Mouse (Mus musculus): Measurements from ENCODE around the gene St6gal1. TPM values are rescaled to one million over a fixed set of nuclear protein-coding genes. Genes with fewer than 3 reads are reported as not detected.

The St6gal1 gene
- polyA plus RNA-seq, 1 experiment from 2014 or later, result 34.9 TPM

DNA sequence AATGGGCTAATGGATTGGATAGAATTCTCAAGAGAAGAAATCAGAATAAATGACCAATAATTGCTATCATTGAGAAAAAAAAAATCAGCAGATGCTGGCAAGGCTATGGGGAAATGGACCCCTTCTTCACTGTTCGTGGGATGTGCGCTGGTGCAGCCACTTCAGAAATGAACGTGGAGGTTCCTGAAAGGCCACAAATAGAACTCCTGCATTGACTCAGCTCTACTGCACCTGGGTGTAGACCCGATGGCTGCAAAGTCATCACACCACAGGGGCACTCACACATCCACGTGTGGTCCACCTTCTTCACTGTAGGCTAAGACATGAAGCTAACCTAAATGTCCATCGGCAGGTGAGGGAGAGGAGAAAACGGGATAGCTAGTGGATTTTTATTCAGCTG lies 77.2 kb downstream of the St6gal1 start:
- ATAC-seq (replicated peaks; ENCODE audit: insufficient number of reproducible peaks, low FRiP score, low TSS enrichment, low read depth) (no peak), DNase-seq (ENCODE audit: low spot score) (no peak)
- H3K9ac ChIP-seq (replicated peaks; ENCODE audit: low read length), result no peak overlapping the region
- H3K4me3 ChIP-seq (ENCODE audit: low read depth, low read length), result no peak overlapping the region
- no peak overlapping the region for H3K27ac ChIP-seq (replicated peaks; ENCODE audit: low read depth, low read length)
- no peak overlapping the region for H3K4me2 ChIP-seq (ENCODE audit: low read depth, low read length)
- H3K9me3 ChIP-seq (replicated peaks; ENCODE audit: control insufficient read depth, low read length), result no peaks in the 10 kb centered on the region
- no peaks in the 10 kb centered on the region for H3K4me1 ChIP-seq (ENCODE audit: control insufficient read depth, insufficient read depth, low read length)
- no peaks in the 10 kb centered on the region; the same call in 1 of the 2 replicates for H3K36me3 ChIP-seq (replicated peaks; ENCODE audit: control insufficient read depth, insufficient read depth, low read depth, low read length)
- whole genome bisulfite sequencing, result 88% methylated on average over 7 of the region's 7 CpGs
- no peaks in the 10 kb centered on the region for H3K27me3 ChIP-seq (ENCODE audit: control insufficient read depth, insufficient read depth, low read length)

DNA sequence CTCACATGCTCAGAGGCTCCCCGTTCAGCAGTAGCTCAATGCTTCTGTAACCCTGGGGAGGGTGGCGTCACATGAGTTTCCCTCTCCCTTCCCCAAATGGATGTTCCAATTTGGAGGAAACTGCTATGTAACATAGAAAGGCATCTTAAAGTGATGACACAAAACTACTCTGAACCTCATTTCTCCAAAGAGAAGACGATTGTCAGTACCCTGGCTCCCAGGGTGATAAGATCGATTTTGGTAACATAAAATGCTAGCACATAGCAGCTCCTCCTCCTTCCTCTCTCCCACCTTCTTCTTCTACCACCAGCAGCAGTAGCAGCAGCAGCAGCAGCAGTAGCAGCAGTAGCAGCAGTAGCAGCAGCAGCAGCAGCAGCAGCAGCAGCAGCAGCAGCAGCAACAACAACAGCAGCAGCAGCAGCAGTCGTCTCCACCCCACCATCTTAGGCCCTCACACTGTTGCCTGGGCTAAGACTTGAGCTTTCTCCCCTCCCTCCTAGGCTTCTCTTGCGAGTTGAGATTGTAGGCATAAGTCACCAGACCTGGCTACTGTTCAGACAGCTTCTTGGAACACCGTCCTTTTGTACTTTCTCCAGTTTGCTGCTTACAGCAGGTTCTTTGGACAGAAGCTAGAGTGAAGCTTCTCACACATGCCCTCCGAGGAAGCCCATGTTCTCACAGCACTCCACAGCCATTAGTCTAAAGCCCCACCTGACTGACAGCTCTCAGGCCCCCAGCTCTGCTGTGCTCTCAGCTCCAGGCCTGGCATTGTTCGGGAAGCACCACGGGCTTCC lies 81.5 kb downstream of the St6gal1 start:
- H3K9ac ChIP-seq (replicated peaks; ENCODE audit: low read length), result no peak overlapping the region
- H3K36me3 ChIP-seq (replicated peaks; ENCODE audit: control insufficient read depth, insufficient read depth, low read depth, low read length), result no peaks in the 10 kb centered on the region; the same call in 1 of the 2 replicates
- no peaks in the 10 kb centered on the region for H3K9me3 ChIP-seq (replicated peaks; ENCODE audit: control insufficient read depth, low read length)
- DNase-seq (ENCODE audit: low spot score), result no peak
- H3K4me2 ChIP-seq (ENCODE audit: low read depth, low read length), result no peak overlapping the region
- H3K27me3 ChIP-seq (ENCODE audit: control insufficient read depth, insufficient read depth, low read length), result no peaks in the 10 kb centered on the region
- H3K4me3 ChIP-seq (ENCODE audit: low read depth, low read length), result no peak overlapping the region
- no peak for ATAC-seq (replicated peaks; ENCODE audit: insufficient number of reproducible peaks, low FRiP score, low TSS enrichment, low read depth)
- no peak overlapping the region for H3K27ac ChIP-seq (replicated peaks; ENCODE audit: low read depth, low read length)
- H3K4me1 ChIP-seq (ENCODE audit: control insufficient read depth, insufficient read depth, low read length), result no peaks in the 10 kb centered on the region
- 74% methylated on average over 10 of the region's 10 CpGs for WGBS

DNA sequence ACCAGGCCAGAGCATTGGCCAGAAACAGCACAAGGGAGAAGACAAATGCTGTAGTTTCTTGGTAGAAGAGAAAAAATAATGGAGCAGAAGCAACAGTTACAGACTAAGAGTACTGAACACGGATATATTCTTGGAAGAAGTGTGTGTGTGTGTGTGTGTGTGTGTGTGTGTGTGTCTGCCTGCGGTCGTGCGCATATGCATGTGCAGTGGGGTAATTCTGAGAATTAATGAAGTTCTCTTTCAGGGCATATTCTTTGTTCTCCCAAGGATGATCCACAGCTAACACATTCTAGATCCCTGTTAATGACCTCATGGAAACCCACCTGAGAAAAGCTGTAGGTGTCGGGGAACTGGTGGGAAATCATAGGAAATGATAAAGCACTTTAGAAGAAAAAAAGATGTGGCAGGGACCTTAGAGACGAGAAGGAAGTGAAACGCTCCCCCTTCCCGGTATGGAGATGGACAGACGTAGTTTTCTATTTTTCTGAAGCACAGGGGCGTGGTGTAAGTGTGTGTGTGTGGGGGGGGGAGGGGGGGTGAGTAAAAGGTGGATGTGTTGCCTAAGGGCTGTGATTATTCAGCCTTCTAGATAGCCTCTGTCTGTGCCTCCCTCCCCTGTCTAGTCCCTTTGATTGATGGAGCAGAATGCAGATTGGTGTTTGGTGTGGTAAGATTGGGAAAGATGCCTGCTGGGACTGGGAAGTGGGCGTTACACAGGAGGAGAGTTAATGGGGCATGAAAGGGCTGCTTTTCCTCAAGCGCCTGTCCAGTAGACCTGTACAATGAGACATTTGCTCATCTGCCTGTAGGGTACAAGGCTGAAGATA lies 82.8 kb downstream of the St6gal1 start:
- Histone ChIP-seq H3K4me1 (ENCODE audit: control insufficient read depth, insufficient read depth, low read length) (no peaks in the 10 kb centered on the region), H3K9me3 (replicated peaks; ENCODE audit: control insufficient read depth, low read length) (no peaks in the 10 kb centered on the region), H3K36me3 (replicated peaks; ENCODE audit: control insufficient read depth, insufficient read depth, low read depth, low read length) (no peaks in the 10 kb centered on the region; the same call in 1 of the 2 replicates), H3K9ac (replicated peaks; ENCODE audit: low read length) (no peak overlapping the region), H3K27me3 (ENCODE audit: control insufficient read depth, insufficient read depth, low read length) (no peaks in the 10 kb centered on the region), H3K4me2 (ENCODE audit: low read depth, low read length) (no peak overlapping the region), H3K4me3 (ENCODE audit: low read depth, low read length) (no peak overlapping the region), H3K27ac (replicated peaks; ENCODE audit: low read depth, low read length) (no peak overlapping the region)
- DNase-seq (ENCODE audit: low spot score), result no peak
- no peak; the same call in 1 of the 2 replicates for ATAC-seq (replicated peaks; ENCODE audit: insufficient number of reproducible peaks, low FRiP score, low TSS enrichment, low read depth)
- 64% methylated on average over 12 of the region's 12 CpGs for WGBS

DNA sequence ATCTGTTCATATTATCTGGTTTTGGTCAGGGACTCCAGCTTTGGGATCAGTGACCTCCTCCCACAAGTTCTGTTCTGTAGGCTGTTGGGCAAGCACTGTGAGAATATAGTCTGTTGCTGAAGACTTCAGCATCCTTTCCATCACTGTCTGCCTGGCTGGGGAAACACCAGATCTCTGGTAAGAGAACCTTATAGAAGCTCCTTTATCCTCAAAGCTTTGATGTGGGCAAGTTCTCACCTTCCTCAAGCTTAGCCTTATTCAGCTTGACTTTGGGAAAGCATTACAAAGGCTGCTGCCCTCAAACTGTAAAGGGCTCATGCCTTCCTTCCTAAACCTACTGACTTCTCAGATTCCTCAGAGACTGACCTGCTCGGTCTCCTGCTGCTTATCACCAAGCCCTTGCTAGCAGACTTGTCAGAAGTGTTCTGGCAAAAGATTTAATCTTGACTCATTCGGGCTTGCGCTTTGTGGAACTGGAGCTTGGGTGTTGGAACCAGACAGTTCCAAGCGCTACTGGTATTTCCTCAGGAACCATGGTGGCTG lies 83.5 kb downstream of the St6gal1 start:
- H3K9me3 ChIP-seq (replicated peaks; ENCODE audit: control insufficient read depth, low read length), result no peaks in the 10 kb centered on the region
- no peak overlapping the region for H3K27ac ChIP-seq (replicated peaks; ENCODE audit: low read depth, low read length)
- no peak overlapping the region for H3K4me3 ChIP-seq (ENCODE audit: low read depth, low read length)
- H3K27me3 ChIP-seq (ENCODE audit: control insufficient read depth, insufficient read depth, low read length), result no peaks in the 10 kb centered on the region
- H3K4me2 ChIP-seq (ENCODE audit: low read depth, low read length), result no peak overlapping the region
- H3K36me3 ChIP-seq (replicated peaks; ENCODE audit: control insufficient read depth, insufficient read depth, low read depth, low read length), result no peaks in the 10 kb centered on the region; the same call in 1 of the 2 replicates
- DNase-seq (ENCODE audit: low spot score), result no peak
- 72% methylated on average over 4 of the region's 4 CpGs for WGBS
- H3K4me1 ChIP-seq (ENCODE audit: control insufficient read depth, insufficient read depth, low read length), result no peaks in the 10 kb centered on the region
- no peak overlapping the region for H3K9ac ChIP-seq (replicated peaks; ENCODE audit: low read length)
- ATAC-seq (replicated peaks; ENCODE audit: insufficient number of reproducible peaks, low FRiP score, low TSS enrichment, low read depth), result no peak

DNA sequence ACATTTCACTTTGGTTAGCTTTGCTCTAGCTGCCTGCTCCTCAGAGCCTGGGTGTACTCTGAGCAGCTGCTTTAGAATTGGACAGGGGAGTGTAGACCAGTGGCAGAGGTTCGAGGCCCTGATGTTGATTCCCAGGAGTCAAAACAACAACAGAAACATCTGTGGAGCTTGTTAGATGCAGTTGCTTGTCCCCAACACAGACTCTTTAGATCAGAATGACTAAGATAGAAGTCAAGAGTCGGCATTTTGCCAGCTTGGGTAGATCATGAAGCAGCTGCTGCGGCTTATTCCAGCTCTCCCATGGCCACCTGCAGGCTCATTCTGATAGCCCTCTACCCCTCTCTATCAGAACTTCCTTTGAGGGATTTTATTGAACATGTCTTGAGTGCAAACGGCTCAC lies 84.5 kb downstream of the St6gal1 start:
- Histone ChIP-seq H3K4me1 (ENCODE audit: control insufficient read depth, insufficient read depth, low read length) (no peaks in the 10 kb centered on the region), H3K36me3 (replicated peaks; ENCODE audit: control insufficient read depth, insufficient read depth, low read depth, low read length) (no peaks in the 10 kb centered on the region; the same call in 1 of the 2 replicates), H3K27me3 (ENCODE audit: control insufficient read depth, insufficient read depth, low read length) (no peaks in the 10 kb centered on the region), H3K4me2 (ENCODE audit: low read depth, low read length) (no peak overlapping the region), H3K4me3 (ENCODE audit: low read depth, low read length) (no peak overlapping the region), H3K27ac (replicated peaks; ENCODE audit: low read depth, low read length) (no peak overlapping the region), H3K9me3 (replicated peaks; ENCODE audit: control insufficient read depth, low read length) (no peaks in the 10 kb centered on the region), H3K9ac (replicated peaks; ENCODE audit: low read length) (no peak overlapping the region)
- WGBS, result 84% methylated on average over 4 of the region's 4 CpGs
- DNase-seq (ENCODE audit: low spot score) (no peak), ATAC-seq (replicated peaks; ENCODE audit: insufficient number of reproducible peaks, low FRiP score, low TSS enrichment, low read depth) (no peak)

DNA sequence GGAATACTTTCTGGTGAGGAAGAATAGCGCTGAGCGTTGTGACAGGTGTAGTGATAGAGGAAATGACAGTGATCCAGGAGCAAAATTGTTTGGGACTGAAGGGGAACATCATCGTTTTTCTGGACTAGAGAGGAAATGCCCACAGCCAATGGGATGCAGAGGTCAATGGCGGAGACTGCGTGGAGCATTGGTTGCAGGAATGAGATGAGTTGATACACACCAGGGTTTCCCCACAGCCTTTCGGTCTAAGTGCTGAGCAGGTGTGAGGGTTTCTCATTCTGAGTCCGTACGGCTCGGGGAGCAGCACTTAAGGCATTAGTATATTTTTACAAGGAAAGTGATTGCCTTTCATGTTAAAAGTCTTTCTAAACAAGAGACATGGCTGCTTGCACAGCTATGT lies 88.1 kb downstream of the St6gal1 start:
- no peak overlapping the region for H3K27ac ChIP-seq (replicated peaks; ENCODE audit: low read depth, low read length)
- DNase-seq (ENCODE audit: low spot score) (no peak), ATAC-seq (replicated peaks; ENCODE audit: insufficient number of reproducible peaks, low FRiP score, low TSS enrichment, low read depth) (no peak)
- 93% methylated on average over 9 of the region's 9 CpGs for WGBS
- H3K4me3 ChIP-seq (ENCODE audit: low read depth, low read length), result no peak overlapping the region
- H3K9ac ChIP-seq (replicated peaks; ENCODE audit: low read length), result no peak overlapping the region
- H3K36me3 ChIP-seq (replicated peaks; ENCODE audit: control insufficient read depth, insufficient read depth, low read depth, low read length), result no peaks in the 10 kb centered on the region
- no peaks in the 10 kb centered on the region for H3K9me3 ChIP-seq (replicated peaks; ENCODE audit: control insufficient read depth, low read length)
- no peaks in the 10 kb centered on the region for H3K27me3 ChIP-seq (ENCODE audit: control insufficient read depth, insufficient read depth, low read length)
- no peak overlapping the region for H3K4me2 ChIP-seq (ENCODE audit: low read depth, low read length)
- no peaks in the 10 kb centered on the region for H3K4me1 ChIP-seq (ENCODE audit: control insufficient read depth, insufficient read depth, low read length)

DNA sequence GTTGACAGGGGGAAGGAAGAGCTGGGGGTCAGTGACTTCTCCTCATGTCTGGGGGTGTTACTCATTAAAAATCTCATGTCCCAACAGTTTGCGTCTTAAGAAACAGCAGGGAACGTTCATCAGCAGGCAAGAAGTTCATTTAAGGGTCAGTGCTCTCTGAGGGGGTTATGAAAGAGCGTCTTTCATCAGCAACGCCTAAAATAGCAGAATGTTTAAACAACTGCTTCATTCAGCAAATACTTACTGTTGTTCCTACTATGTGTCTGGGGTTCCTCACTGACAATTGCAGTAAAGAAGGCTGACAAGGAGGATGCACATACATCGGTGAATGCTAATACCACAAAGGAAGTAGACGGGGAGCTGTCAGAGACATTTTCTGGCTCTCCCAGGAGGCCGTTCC lies 90.2 kb downstream of the St6gal1 start:
- H3K4me1 ChIP-seq (ENCODE audit: control insufficient read depth, insufficient read depth, low read length), result no peaks in the 10 kb centered on the region
- H3K4me3 ChIP-seq (ENCODE audit: low read depth, low read length), result no peak overlapping the region
- H3K27me3 ChIP-seq (ENCODE audit: control insufficient read depth, insufficient read depth, low read length), result no peaks in the 10 kb centered on the region
- H3K27ac ChIP-seq (replicated peaks; ENCODE audit: low read depth, low read length), result no peak overlapping the region
- no peak overlapping the region for H3K9ac ChIP-seq (replicated peaks; ENCODE audit: low read length)
- no peaks in the 10 kb centered on the region for H3K9me3 ChIP-seq (replicated peaks; ENCODE audit: control insufficient read depth, low read length)
- no peak overlapping the region for H3K4me2 ChIP-seq (ENCODE audit: low read depth, low read length)
- WGBS, result 18% methylated on average over 7 of the region's 7 CpGs
- no peak for ATAC-seq (replicated peaks; ENCODE audit: insufficient number of reproducible peaks, low FRiP score, low TSS enrichment, low read depth)
- peak; percentile 22 for DNase-seq (ENCODE audit: low spot score)
- H3K36me3 ChIP-seq (replicated peaks; ENCODE audit: control insufficient read depth, insufficient read depth, low read depth, low read length), result no peaks in the 10 kb centered on the region

Measured in embryonic facial prominence, embryonic 11.5 days (tissue).